Mouse (Mus musculus): Measurements from ENCODE around the gene Uqcrfs1.

Uqcrfs1 gene

DNA sequence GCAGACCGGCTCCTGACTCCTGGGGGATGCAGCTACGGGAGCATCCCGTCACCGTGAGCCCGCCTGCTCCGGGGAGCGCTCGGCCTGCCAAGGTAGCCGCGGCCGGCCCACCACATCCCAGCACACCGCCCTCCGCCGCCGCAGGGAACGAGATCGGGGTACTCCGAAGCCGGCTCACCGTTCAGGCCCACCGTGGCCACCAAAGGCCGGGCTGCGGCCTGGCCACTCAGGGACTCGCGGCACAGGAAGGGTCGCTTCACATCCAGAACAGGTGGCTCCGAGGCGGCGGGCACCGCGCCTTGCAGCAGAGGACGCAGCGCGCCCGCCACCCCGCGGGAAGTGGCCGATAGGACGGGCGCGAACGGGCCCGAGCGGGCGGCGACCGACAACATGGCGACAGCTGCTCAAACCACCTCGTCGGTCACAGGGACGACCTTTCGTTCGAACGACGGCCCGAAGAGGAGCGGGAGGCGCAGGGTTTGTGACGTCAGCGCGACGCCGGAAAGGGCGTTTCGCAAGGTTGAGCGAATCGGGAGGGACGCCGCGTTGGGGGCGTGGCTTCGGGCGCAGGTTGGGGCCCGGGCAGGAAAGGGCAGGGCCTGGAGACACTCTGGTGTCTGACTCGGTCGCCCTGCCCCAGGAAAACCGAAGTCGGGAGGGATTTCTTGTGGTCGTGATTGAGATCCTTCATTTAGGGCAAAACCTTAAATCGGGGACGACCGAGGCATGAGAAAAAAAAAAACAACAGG lies at the start of gene Uqcrfs1:
Gene Uqcrfs1, minus strand, starts transcription at position 507 of the 749 bp plus-strand sequence.
- DNase-seq, result peak; percentile 99 to 100

DNA sequence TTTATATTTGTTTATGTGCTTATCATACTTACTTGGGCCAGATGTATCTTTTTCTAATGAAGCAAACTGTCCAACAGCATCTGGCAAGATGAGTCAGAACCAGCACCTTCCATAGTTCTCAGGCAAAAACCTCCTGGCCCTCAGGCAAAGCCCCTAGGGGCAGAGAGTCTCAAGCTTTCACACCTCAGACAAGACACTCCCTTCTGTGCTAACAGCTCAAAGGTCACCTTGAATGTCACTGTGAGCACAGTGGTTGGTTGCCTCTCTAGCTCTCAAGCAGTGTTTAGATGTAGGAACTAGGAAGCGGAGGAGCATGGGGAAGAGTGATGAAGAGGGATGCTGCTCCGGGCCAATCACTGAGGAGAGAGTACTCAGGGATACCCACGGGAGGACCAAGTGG lies 40.6 kb upstream of the Uqcrfs1 start:
- DNase-seq, result no peak

GRCm38 (mm10) chr13:30582541-30582940 lies 37.4 kb upstream of the Uqcrfs1 start:
- DNase-seq, result no peak

GRCm38 (mm10) chr13:30578806-30579205 lies 33.6 kb upstream of the Uqcrfs1 start:
- no peak for DNase-seq

DNA sequence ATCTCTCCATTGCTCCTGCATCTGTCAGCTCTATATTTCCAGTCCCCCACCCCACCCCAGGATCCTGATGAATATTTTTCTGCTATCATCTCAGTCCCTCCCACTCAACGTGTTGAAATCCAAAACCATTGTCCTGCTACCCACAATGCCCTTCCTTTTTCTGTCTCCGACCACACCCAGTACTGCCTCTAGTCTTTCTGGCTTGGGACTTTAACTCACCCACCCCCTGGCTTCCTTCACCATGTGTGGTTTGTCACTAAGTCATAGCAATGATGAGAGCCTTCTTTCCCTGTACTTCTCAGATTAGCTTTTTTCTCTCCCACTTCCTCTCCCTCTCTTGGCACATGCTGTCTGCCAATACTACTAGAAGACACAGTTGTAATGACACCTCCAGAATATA lies 31.7 kb upstream of the Uqcrfs1 start:
- no peak for DNase-seq

DNA sequence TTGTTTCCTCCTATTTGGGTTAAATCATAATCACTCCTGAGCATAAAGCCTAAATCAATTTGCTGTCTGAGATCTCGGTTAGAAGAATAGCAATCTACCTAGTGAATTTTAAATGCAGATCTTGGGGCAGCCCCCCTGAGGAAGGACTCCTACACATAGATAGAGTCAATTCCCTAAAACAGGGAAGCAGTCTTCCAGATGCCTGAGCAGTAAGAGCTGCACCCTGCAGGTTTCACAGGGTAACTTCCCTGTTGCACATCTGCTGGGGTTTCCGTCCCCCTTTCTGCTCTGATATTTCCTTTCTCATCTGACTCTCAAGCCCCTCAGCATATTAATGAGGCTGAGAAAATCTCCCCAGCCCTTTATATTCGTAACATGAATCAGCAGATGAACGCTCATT lies 27.8 kb upstream of the Uqcrfs1 start:
- DNase-seq, result no peak

DNA sequence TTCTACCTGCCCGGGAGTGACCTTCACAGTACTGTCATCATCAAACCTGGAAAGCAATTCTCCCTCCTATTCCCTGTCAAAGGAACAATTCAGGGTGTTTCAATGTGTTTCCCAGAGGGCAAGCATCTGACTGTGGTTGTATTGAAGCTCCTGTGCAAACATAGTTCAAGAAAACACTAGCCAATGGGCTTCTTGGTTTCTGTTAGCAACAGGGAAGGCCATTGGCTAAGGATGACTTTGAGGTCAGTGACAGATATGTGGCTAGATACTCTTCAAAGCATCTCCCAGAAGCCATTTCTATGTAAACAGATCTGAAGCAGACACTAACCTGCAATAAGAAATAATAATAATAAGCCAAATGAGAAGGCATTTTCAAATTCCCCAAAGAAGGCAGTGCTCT lies 25.0 kb upstream of the Uqcrfs1 start:
- DNase-seq, result no peak

GRCm38 (mm10) chr13:30567571-30567970 lies 22.4 kb upstream of the Uqcrfs1 start:
- DNase-seq, result no peak

DNA sequence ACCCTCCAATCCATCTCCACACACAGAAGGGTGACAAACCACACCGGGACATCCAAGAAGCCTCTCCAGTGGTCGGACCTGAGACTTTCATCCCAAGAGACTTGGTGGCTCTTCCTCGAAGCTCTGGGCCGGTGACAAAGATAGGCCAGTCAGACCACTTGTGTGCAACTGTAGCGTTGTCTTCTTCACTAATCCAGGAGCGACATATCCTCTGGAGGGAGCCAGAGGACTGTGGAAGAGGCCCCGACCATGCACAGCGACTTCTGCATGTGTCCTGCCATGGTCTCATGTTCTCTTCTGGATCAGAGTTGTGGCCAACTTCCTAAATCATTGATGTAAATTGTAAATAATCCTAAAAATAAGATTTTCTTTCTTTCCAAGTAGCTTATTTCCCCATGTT lies 21.6 kb upstream of the Uqcrfs1 start:
- DNase-seq, result peak; percentile 13 to 42

GRCm38 (mm10) chr13:30560603-30561002 lies 15.4 kb upstream of the Uqcrfs1 start:
- DNase-seq, result no peak

DNA sequence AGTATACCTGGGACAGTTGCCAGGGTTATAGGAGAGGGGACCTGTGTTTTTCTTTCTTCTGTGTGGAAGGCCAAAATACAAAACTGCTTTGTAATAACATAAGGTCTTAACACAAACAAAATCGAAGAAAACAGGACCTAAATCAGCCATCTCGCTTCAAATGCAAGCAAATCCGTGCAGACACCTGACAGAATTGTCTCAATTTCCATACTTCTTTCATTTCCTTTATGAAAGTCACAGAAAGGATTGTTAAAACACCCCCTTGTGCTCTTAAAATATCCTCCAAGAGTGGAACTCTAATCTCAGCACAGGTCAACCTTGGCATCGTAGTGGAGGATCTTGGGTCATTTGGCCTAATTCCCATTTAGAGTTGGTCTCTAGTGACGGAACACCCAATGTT lies 14.9 kb upstream of the Uqcrfs1 start:
- DNase-seq, result no peak

DNA sequence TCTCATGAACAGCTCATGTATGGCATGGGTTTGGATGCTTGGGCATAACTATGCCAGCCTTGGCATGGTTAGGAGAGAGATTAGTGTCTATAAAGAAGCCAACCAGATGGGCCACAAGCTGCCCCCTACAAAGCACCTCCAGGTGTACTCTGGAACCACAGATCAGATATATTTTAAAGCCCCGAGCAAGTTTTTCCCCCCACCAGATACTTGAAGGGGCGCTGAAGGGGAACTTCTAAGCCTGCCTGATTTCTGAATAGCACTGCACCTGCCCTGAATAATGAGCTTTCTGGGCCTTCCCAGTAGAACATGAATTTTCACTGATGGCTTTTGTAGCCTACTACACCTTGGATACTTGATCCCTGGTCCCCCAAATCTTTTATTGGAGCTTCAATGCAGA lies 12.6 kb upstream of the Uqcrfs1 start:
- no peak for DNase-seq

DNA sequence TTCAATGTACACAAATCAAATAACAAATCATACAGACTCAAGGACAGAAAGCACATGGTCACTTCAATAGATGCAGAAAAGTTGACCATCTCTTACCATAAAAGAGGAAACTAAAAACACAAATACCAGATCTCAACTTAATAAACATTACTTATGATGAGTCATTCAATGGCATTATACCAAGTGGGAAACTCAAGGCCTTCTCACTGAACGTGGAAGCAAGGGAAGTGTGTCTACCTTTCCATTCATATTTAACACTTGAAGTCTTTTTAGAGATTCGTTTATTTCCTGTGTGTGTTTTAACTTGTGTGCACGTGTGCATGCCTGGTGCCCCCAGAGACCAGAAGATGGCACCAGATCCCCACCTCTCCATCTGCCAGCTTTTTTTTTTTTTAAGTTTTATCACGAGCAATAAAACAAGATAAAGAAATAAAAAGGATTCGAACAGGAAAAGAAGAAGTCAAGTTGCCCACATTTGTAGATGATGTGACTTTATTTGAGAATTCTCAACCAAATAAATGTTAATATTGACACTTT lies 8.0 kb upstream of the Uqcrfs1 start:
- DNase-seq, result no peak

- DNase-seq, result no peak
These were observed 4.2 kb upstream of the Uqcrfs1 start for GRCm38 (mm10) chr13:30549339-30549738.

DNA sequence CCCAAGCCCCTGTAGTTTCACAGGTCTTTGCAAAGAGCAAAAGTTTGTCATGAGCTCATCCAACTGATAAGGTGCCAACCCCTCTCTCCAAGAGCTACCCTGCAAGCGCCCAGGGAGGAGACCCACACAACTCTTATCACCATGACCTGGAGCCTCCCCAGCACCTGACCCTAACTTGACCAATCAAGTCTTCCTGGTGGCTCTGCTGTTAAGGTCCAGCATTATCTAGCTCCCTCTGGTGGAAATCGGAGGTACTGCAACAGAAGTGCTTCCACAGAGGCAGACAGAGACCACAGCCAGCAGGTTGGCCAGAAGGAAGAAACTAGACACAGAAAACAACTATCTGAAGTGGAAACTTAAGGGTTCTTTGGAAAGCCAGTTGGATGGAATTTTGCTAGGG lies 3.7 kb upstream of the Uqcrfs1 start:
- peak; percentile 72 to 85 for DNase-seq

DNA sequence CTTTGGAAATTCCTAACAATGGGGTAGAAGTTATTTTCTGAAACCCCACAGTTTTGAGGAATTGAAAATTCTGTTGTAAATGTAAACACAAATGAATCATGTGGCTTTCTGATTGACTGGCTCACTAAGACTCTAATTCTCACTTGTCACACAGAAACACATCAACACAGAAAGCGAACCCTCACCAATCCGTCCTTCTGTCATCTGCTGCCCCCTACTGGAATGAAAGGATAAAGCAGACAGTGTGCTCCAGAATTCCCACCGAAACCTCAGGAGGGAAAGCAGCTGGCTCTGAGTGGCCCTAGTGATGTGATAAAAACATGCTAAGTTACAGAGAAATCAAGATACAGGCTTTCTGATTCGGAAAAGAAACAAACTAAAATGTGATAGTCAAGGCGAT lies 14.4 kb downstream of the Uqcrfs1 start:
- peak; percentile 36 to 72 for DNase-seq

- no peak for DNase-seq
These were observed 20.2 kb downstream of the Uqcrfs1 start for GRCm38 (mm10) chr13:30524961-30525360.

GRCm38 (mm10) chr13:30523971-30524370 lies 21.2 kb downstream of the Uqcrfs1 start:
- DNase-seq, result no peak

DNA sequence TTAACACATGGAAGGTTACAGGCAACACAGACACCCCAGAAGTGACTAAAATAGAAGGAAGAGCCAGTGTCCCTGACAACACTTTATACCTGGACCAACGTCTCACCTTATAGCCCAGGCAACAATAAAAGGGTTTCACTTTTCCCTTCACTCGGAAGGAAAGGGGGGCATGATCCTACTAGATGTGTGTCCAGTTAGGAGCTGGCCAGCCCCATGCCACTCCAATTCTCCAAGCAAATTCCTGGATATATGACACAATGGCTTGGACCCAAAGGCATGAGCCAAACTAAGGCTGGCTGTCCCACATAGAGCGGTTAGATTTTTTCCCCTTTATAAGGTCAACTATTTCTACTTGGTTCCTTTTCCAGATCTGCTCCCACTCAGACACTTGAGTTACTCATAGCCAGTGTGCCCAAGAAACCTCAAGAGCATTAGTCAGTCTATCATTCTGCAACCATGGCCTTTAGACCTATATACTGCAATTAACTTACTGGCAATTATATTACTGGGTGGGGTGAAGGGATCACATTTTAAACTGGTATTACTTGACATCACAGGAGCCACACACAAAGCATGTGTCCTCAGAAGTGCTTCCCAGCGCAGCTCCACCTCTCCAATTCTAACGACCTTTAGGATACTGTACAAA lies 21.8 kb downstream of the Uqcrfs1 start:
- DNase-seq, result no peak

- DNase-seq, result no peak
These were observed 23.8 kb downstream of the Uqcrfs1 start for GRCm38 (mm10) chr13:30521282-30521902.

DNA sequence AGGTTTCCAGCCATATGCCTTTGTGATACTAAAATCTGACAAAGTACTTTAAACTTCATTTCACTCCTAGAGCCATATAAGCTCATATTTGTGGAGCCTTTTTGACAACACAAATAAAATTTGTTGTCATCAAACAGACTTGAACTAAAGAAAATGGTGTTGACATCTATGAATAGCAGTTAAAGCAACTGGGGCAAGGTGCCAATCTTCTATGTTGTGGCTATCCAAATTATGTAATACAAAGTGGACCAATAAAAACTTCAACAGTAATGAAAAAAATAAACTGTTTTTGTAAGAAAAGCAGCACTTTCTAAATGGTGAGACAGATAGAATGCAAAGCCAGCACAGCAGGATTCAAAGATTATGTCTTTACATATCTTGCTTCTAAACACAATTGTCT lies 27.0 kb downstream of the Uqcrfs1 start:
- no peak for DNase-seq

DNA sequence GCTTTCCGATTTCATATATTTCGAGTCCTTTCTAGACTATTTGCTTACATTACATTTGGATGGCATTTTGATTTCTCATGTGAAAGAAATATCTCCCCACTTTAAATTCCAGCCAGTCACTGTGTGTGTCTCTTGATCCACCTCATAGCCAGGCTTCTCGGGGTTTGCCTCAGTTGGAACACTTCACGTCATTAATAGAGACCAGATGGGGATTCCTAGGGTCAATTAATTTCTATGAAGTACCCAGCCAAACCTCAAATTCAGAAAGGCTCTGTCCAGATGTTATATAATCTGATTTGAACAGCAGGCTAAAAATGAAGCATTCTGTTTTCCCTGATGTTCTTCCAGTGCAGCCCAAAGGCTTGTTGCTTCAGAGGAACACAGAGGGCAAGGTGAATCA lies 37.5 kb downstream of the Uqcrfs1 start:
- DNase-seq, result no peak

- peak in 1 of 2 experiments; percentile 24 for DNase-seq
These were observed 43.2 kb downstream of the Uqcrfs1 start for GRCm38 (mm10) chr13:30501860-30502395.

All from cerebellum, postnatal 25 days (tissue).